Mouse (Mus musculus) retina, postnatal 1 day (tissue): ENCODE measurements around the gene Slc9a7.

Source experiments
- DNase-seq: peaks from one replicate; pipeline ENCODE4 v3.0.0-alpha.2; 2012

The Slc9a7 gene

DNA sequence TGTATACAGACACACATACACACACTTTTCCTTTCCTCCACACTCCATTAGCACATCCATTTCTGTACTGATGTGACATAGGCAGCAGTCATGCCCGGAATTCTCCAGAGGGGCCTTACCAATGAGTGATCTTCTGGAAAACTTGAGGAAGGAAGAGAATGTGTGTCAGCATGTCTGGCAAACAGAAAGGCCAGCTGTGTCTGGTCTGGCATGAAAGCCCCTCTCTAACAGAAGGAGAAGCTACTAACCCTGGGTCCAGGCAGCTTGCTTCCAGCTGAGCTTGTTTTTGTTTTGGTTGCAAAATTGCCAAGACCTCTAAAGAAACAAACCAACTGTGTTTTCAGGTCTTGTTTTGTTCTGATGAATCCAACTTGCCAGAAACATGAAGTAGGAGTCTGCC lies 162.1 kb downstream of the Slc9a7 start:
- DNase-seq, result no peak

DNA sequence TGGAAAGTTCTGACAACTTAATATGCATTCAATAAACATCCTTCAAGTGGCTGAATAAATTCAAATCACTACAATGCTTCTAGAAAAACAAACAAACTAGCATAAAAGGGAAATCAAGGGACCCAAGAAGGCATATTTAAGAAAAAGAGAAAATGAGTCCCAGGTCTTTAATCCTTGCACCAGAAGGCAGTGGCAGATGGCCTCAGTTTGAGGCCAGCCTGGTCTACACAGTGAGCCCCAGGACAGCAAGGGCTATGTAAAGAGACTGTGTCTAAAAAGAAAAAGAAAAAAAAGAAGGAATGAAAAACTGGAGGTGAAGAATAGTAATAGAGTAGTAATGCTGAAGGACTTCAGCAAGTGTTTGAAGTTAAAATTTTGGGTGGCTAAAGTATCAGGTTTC lies 162.7 kb downstream of the Slc9a7 start:
- DNase-seq, result no peak

DNA sequence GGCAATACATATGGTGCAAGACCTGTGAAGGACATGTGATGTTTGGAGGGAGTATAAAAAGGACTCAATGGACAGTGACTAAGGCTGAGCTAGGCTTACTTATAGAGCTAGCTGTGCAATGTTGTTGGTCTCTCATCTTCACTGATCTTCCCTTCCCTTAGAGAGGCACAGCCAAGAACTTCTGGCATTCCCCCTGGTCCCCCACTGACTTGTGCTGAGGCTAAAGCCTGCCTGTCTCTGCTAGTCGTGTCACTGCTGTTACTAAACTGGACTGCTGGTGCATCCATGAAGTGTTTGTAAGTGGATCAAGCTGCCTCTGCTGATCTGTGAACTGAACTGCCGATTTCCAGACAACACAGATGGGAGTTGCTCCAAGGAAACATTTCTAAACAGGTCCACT lies 166.1 kb downstream of the Slc9a7 start:
- DNase-seq, result no peak

DNA sequence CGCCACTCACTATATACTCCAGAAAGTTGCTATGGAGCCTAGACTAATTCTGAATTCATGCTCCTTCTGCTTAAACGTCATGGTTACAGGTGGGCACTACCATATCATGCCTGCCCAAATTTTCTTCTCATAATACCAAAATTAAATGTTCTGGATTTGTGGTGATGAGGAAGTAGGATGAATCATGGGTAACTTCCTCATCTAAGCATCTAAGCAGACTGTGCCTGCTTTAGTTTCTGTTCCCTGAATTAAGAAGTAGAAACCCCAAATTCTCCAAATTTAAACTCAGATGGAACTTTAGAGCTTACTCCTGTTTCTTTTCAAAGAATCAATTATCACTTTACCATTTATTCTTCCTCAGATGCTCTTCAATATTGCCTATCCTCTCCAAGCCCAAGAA lies 173.9 kb downstream of the Slc9a7 start:
- no peak for DNase-seq

DNA sequence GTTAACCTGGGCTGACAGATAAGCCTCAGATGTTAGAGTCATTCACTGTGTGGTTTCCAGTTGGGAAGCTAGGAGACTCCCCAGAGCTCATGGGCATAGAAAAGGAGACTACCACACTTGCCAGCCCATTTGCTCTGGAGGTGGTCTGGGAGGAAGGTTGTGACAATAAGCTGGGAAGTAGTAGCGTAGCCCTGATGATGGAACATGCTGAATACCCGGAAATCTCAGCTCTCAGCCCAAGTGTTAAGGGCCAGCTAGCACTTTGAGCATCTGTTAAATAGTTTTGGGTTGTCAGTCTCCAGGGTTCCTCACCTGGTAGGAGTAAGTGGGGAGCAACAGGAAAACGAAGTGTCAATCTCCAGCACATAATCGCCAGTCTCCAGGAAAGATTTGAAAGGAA lies 221.4 kb downstream of the Slc9a7 start:
- no peak for DNase-seq

DNA sequence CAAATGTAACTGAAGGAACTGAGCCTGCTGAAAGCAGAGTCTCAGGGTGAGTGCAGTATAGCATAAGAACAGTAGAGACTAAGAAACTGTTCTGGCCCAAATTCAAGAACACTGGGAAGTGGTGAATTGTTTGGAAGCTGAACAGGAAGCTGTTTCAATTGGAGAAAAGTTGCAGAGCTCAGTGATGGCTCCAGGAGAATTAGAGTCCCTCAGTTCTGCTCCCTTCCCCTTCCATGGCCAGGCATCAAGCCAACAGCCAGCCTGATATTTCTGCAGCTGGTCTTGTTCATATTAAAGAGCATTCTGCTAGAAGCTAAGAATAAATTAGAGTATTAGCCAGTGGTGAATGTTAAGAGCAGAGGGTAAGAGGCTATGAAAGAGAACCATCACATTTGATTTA lies 225.0 kb downstream of the Slc9a7 start:
- DNase-seq, result no peak

DNA sequence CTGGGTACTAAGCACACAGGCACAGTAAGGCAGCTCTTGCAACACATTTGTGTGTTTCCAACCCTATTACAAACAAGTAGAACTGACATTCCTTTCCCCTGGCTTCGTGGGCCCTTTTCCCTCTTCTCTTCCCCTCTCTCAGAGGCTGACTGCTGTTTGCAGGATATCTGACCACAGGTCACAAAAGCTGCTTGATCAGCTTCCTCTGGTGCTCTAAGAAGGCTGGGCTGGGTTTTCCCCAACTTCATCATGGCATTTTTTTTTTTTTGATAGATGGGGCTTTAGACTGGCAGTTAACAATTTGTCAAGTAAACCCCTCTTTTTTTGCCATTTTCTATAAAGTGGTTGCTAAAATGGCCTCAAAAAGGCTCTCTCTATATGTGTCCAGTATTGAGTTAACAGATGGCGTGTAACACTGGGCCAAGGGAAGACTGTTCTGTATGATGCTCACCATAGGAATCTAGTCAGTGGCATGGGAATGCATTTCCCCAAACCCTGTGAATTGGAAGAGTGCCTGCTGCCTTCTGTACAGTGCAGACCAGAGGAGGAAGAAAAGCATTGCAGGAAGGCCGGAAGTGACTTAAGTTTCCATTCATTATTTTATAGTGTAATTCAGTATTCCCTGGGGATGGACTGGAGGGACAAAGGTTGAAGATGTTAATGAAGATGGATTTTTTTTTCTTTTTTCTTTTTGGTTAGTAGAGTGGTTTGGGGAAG lies 229.7 kb downstream of the Slc9a7 start:
- no peak for DNase-seq

DNA sequence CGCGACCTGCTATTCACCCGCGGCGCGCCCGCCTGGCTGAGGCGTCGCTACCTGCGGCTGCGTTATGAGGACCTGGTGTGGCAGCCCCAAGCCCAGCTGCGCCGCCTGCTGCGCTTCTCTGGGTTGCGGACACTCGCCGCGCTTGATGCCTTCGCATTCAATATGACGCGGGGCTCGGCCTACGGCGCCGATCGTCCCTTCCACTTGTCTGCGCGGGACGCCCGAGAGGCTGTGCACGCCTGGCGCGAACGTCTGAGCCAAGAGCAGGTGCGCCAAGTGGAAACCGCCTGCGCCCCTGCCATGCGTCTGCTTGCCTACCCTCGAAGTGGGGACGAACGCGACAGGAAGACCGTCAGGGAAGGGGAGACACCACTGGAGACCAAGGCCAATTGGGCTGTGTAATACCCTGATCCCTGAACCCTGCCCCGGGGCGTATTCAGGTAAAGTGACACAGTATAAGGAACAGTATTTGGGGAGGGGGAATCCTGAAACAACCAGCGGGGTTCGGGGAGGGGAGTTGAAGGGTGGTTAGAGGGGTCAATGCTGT lies 230.8 kb downstream of the Slc9a7 start:
- DNase-seq, result no peak

DNA sequence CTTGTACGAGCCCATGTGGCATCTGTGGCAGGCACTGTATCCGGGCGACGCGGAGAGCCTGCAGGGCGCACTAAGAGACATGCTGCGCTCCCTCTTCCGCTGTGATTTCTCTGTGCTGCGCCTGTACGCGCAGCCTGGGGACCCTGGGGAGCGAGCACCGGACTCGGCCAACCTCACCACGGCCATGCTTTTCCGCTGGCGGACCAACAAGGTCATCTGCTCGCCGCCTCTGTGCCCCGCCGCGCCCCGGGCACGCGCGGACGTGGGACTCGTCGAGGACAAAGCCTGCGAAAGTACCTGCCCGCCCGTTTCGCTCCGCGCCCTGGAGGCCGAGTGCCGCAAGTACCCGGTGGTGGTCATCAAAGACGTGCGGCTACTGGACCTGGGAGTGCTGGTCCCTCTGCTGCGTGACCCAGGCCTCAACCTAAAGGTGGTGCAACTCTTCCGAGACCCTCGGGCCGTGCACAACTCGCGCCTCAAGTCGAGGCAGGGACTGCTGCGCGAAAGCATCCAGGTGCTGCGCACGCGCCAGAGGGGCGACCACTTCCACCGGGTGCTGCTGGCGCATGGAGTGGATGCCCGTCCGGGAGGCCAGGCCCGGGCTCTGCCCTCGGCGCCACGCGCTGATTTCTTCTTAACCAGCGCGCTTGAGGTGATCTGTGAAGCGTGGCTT lies 231.4 kb downstream of the Slc9a7 start:
- DNase-seq, result peak; percentile 24

DNA sequence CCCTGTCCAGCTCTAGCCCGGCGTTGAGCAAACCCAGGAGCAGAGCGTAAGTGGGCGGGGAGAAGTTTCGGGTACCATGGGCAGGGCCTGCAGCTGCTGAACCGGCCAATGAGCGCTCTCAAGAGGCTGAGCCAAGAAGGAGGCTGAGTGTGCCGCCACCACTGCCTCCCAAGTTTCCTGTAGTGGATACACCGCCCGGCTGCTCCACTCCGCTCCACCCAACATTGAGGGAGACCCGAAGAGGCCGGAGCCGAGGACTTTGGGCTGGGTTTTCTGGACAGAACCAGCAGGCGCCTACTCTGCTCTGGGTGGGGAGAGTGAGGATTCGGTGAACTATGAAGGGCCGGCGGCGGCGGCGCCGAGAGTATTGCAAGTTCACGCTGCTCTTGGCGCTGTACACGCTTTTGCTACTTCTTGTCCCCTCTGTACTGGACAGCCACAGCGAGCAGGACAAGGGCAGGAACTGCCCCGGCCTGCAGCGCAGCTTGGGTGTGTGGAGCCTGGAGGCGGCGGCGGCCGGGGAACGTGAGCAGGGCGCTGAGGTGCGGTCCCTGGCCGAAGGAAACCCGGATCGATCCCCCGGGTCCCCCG lies 232.1 kb downstream of the Slc9a7 start, which contains the start of gene Chst7:
Chst7 (plus strand) TSS at position 180 of the 591 bp plus-strand sequence.
- peak; percentile 68 for DNase-seq
